Mouse (Mus musculus) layer of hippocampus, adult 18-20 months (tissue): ENCODE results near the gene Adam12. TPM values are rescaled to one million over a fixed set of nuclear protein-coding genes. Genes with fewer than 3 reads are reported as not detected.

Experiments
- DNase-seq, 2 experiments: peaks; one replicate each; pipeline ENCODE4 v3.0.0; 2022; ENCODE audit warnings: low spot score in 2 of 2
- total RNA-seq, 2 experiments: library from RNA; stranded (reverse); gene quantifications; 2 replicates each; pipeline ENCODE4 v1.2.3; 2021

Adam12 gene
- total RNA-seq, 2 experiments from 2014 or later = 5.0 to 6.3 TPM

DNA sequence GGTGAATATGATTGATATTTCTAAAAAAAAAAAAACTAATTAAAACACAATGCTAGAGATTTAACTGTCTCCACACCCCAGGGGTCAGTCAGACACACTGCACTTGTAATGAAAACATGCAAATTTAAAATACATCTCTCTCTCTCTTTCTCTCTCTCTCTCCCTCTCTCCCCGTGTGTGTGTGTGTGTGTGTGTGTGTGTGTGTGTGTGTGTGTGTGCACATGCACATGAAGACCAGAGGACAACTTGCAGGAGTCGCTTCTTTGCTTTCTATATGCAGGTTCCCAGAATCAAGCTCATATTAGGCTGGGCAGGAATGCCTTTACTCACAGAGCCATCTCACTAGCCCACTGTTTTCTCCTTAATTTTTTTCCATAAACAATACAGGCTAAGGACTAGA is 146.6 kb downstream of the Adam12 start:
- DNase-seq = no peak

GRCm38 (mm10) chr7:134084926-134085325 is 147.0 kb downstream of the Adam12 start:
- DNase-seq = no peak

DNA sequence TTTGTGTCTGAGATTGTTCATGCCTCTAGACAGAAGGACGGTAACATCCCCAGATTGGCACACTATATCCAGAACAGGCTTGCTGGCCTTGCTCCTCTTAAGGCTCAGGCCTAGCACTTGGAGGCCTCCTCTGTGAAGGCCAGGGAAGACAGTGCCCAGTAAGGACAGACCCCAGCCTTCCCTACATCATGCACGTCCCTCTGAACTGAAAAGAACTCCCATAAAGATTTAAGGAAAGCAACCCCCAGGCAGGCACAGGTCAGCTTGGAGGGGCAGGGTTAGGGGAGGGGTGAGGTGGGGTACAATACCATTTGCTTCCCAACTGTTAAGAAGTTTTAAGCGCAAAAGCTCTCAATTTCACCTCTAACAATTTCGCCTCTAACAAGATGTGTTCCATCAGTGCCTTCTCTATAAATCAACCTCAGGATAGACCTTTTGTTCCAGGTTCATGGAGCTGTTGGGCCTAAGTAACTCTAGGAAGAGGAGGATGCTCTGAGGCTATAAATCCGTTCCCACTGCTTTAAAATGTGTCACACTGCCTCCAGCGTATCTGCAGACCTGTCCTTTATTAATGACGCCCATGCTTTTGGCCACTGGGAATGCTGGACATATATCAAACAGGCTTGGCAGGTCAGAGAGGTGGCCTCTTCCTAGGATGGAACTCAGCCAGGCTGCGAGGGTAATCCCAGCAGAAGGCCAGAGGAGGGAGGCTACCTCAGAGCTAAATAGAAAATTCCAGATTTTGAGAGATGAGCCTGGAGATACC is 150.5 kb downstream of the Adam12 start:
- DNase-seq = no peak

GRCm38 (mm10) chr7:134079980-134080725 is 151.8 kb downstream of the Adam12 start:
- no peak for DNase-seq

DNA sequence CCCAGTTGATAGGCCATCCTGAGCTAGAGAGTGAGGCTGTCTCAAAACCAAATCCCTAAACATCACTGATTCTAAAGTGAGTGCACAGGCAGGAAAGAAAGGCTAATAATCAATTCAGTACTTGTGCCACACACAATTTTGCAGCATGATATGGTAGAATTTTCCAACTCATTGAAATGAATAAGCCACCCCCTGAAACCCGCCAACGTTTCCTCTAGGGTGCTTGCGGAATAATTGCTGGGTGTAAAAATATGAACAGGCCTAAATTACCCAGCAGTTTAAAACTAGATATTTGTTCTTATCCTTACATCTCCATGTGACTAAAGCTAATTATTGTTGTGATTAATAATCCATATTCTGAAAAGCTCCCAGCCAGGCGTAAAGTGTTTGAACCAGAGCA is 154.3 kb downstream of the Adam12 start:
- peak; percentile 35 to 56 for DNase-seq

GRCm38 (mm10) chr7:134073011-134073410 is 158.9 kb downstream of the Adam12 start:
- no peak for DNase-seq

- no peak for DNase-seq
These were observed 160.6 kb downstream of the Adam12 start for GRCm38 (mm10) chr7:134071153-134071885.

GRCm38 (mm10) chr7:134062629-134063028 is 169.3 kb downstream of the Adam12 start:
- no peak for DNase-seq

- no peak for DNase-seq
These were observed 179.5 kb downstream of the Adam12 start for GRCm38 (mm10) chr7:134052486-134052885.

- DNase-seq = no peak
These were observed 181.6 kb downstream of the Adam12 start for GRCm38 (mm10) chr7:134050371-134050770.

DNA sequence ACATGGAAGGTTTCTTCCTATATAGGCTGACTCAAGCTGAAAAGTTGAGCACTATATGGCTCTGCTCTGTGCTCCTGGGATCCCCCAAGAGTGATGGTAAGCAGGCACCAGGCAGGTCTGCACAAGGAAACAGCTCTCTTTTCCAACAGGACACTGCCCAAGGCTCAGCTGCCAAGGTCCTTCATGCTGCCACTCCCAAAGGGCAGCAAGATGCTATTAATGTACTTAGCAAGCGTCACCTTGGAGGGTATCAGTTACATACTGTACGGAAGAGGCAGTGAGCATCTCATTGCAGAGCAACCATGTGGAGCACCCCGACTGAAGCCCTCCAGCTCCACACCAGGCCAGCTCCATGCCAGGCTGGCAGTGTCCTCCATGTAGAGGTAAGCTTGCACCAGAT is 185.6 kb downstream of the Adam12 start:
- DNase-seq = no peak

- DNase-seq = no peak
These were observed 188.4 kb downstream of the Adam12 start for GRCm38 (mm10) chr7:134043576-134043975.

DNA sequence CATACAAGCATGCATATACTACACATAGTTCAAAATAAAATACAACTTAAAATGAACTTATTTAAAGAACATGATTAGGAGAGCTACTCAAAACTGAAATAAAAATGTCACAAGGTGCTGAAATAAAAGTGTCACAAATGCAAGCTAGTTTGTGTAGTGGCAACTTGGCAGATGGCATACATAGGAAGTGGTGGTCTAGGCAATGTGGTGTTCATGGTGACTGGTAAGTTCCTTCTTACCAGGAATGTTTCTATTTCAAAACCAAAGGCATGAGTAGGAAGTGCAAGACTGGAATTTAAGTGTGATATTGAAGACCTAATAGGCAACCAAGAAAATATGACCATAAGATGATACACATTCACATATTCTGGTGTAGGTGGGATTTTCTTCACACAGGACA is 189.3 kb downstream of the Adam12 start:
- DNase-seq = no peak

DNA sequence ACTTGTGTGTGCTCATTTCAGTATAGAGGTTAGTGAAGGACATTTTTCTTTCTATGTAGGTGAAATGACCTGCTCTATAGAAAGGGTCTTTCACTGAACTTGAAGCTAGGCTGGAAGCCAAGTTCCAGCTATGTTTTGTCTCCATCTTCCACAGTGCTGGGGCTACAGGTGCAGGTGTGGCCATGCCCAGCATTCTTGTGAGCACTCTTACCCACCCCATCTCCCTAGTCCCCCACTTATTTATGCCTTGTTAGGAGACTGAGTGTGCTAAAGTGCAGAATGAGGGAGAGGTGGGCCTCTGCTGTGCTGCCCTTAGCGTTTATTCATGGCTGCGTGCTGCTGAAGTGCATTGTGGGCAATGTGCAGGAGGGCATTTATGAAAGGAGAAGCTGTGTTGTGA is 198.0 kb downstream of the Adam12 start:
- no peak for DNase-seq

DNA sequence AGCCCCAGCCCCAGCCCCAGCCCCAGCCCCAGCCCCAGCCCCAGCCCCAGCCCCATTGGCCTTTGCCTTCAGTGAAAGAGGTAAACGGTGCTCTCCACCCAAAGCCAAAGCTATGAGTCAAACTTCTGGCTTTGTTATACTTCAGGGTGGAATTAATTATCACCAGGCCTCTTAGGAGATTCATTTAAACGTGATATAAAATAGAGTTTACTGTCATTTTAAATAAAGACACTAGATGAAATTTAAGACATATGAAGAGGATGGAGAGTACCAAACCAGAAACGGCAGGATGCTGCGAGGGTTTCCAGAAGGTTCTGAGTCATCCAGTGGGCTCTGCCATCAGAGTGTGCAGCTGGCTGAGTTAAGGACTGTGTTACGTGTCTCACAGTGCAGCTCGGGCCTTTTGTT is 199.0 kb downstream of the Adam12 start:
- DNase-seq = peak in 1 of 2 experiments; percentile 23

- no peak for DNase-seq
These were observed 200.2 kb downstream of the Adam12 start for GRCm38 (mm10) chr7:134031787-134032186.

GRCm38 (mm10) chr7:134031256-134031655 is 200.7 kb downstream of the Adam12 start:
- no peak for DNase-seq

GRCm38 (mm10) chr7:134028281-134028830 is 203.6 kb downstream of the Adam12 start:
- no peak for DNase-seq

GRCm38 (mm10) chr7:134027020-134027415 is 204.9 kb downstream of the Adam12 start:
- DNase-seq = no peak

GRCm38 (mm10) chr7:134026200-134027019 is 205.5 kb downstream of the Adam12 start:
- DNase-seq = peak; percentile 40 to 57
